Mouse (Mus musculus): ENCODE results near the gene Slc27a3. TPM values are rescaled to one million over a fixed set of nuclear protein-coding genes. Genes with fewer than 3 reads are reported as not detected.
"Not testable (repeated sequence)": the region's sequence is repeated elsewhere in the genome, so short reads cannot be mapped to it uniquely, and the experiment has no call there.

Slc27a3 gene
- total RNA-seq, 2 experiments from 2014 or later: 1.9 to 2.3 TPM

DNA sequence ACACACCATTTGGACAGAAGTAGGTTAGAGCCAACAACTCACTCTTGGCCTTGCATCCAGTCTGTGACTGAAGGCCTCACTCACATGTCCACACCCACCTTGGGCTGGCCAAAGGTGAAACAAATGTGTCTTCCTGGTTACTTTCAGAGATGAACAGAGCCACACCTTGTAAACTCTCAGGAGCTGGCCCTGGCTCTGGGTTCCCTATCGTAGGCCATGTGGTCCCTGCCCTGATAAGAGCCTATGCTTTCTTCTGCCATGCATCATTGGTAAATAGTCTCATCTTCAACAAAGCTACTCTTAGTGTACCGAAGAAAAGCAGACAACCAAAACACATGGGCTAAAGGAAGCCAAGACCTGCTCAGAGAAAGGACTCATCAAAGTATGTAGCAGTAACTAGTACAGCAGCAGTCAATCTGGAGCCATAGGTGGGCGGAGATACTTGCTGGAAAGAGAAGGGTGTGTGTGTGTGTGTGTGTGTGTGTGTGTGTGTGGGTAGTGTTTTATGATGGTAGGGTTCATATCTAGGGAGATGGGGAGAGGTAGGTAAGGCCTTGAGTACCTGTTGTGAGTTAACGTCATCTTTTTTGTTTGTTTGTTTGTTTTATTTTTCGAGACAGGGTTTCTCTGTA is 22.6 kb downstream of the Slc27a3 start:
- no peak for DNase-seq
- intact Hi-C loops (cut with DNase I; ENCODE audit: low total_unique reads): no loop called here

DNA sequence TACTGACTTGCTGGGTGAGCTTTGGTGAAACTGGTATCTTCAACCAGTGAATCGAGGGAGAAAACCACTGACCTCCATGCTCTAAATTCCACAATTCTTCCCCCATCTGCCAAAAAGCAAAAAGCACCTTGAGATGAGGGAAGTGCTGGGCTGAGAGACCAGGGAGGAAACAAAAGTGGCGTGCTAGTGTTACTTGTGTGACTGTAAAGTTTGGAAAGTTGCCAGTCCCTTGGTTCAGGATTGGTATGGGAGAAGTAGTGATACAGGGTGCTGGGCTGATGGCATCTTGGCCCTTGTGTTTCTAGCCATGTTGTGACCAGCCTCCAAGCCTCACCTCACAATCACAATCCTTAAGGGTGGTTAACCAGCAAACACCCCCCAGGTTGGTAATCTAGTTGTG is 27.4 kb downstream of the Slc27a3 start:
- intact Hi-C loops (cut with DNase I; ENCODE audit: low total_unique reads): no loop called here

GRCm38 (mm10) chr3:90361476-90361875 is 28.3 kb downstream of the Slc27a3 start:
- DNase-seq: no peak
- intact Hi-C loops (cut with DNase I; ENCODE audit: low total_unique reads): no loop called here

More for the DNA sequence above, 27.4 kb downstream of the Slc27a3 start:
- no peak for DNase-seq

DNA sequence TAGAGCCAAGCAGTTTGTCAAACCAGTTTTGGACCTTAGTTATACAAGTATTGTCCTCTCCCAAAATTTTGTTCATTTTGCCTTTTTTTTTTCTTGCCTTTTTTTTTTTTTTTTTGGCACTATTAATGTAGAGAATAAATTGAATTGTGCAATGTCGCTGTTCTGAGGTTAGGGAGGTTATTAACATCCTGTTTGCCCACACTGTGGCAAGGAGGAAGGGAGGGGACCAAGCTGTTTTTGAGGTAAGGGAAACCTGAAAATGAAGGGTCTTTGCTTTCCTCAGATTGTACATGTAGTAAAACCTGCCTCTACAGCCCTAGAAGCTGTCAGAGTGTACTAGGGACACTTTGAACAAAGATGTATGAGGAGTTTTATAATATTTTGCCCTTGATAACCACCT is 30.5 kb downstream of the Slc27a3 start:
- intact Hi-C loops (cut with DNase I; ENCODE audit: low total_unique reads): no loop called here
- no peak for DNase-seq

DNA sequence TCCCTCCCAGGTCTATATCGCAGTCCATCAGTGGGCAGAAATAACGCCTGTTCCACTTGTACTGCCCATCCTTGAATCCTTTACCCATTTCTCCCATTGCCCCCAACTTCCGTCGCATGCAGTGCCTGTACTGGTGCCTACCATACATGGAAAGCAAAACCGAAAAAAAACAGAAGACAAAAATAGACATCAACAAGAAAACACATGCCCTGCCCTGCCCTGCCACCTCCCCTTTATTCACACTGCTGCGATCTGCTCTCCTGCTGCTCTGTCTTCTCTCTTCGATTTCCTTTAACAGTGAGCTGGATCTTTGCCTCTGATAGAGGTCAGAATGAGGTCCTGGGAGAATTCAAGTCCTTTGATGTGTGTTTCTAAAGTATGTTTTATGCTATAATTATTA is 31.8 kb downstream of the Slc27a3 start:
- intact Hi-C loops (cut with DNase I; ENCODE audit: low total_unique reads): no loop called here
- DNase-seq: no peak

GRCm38 (mm10) chr3:90347847-90348246 is 41.9 kb downstream of the Slc27a3 start:
- intact Hi-C loops (cut with DNase I; ENCODE audit: low total_unique reads): no loop called here
- DNase-seq: no peak

DNA sequence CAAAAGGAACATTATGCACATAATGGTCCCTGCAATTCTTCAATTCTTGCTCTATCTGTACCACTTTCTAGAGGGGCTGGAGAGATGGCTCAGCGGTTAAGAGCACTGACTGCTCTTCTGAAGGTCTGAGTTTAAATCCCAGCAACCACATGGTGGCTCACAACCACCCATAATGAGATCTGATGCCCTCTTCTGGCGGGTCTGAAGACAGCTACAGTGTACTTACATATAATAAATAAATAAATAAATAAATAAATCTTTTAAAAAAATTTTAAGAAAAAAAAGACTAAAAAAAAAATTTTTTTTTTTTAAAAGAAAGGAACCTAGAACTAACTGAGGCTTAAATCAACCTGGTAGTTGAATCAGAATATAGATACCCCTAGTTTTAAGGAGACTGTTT is 46.9 kb downstream of the Slc27a3 start:
- intact Hi-C loops (cut with DNase I; ENCODE audit: low total_unique reads); DNase-seq: not testable (repeated sequence)

GRCm38 (mm10) chr3:90340177-90340576 is 49.6 kb downstream of the Slc27a3 start:
- intact Hi-C loops (cut with DNase I; ENCODE audit: low total_unique reads): no loop called here
- no peak for DNase-seq

DNA sequence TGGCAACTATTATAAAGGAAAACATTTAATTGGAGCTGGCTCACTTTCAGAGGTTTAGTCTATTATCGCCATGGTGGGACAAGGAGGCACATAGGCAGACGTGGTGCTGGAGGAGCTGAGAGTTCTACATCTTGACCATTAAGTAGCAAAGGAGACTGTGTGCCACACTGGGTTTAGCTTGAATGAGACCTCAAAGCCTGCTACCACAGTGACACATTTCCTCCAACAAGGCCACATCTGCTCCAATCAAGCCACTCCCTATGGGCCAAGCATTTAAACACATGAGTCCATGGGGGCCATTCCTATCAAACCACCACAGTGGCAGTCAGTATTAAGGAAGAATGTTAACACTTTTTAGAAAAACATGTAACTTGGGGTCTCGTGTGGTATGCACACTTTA is 51.5 kb downstream of the Slc27a3 start:
- DNase-seq: no peak
- intact Hi-C loops (cut with DNase I; ENCODE audit: low total_unique reads): no loop called here

GRCm38 (mm10) chr3:90335517-90335916 is 54.2 kb downstream of the Slc27a3 start:
- intact Hi-C loops (cut with DNase I; ENCODE audit: low total_unique reads): no loop called here
- no peak for DNase-seq

Other genes starting within 250 kb of the Slc27a3 start
- gene Rps27, start 176.3 kb downstream of the Slc27a3 start, total RNA-seq (2021): 100 to 1,000 TPM; 889 to 951 TPM
- 10 to 100 TPM; 10.8 to 11.8 TPM for gene Rab13, start 176.2 kb downstream of the Slc27a3 start, total RNA-seq (2021)
- gene Jtb, start 158.3 kb downstream of the Slc27a3 start, total RNA-seq (2021): 10 to 100 TPM; 41.6 to 47.5 TPM
- under 1 TPM; 0.27 to 0.39 TPM for gene Creb3l4, start 146.4 kb downstream of the Slc27a3 start, total RNA-seq (2021)
- 10 to 100 TPM; 57.8 to 62.7 TPM for gene Slc39a1, start 141.8 kb downstream of the Slc27a3 start, total RNA-seq (2021)
- 10 to 100 TPM; 13.5 to 14.1 TPM for gene Crtc2, start 135.8 kb downstream of the Slc27a3 start, total RNA-seq (2021)
- 10 to 100 TPM; 44.8 to 45.3 TPM for gene Dennd4b, start 124.8 kb downstream of the Slc27a3 start, total RNA-seq (2021)
- gene Gatad2b, start 96.8 kb downstream of the Slc27a3 start, total RNA-seq (2021): 10 to 100 TPM; 41.5 to 43.2 TPM
- 10 to 100 TPM; 15.7 to 17.7 TPM for gene Ints3, start 43.7 kb upstream of the Slc27a3 start, total RNA-seq (2021)
- 10 to 100 TPM; 14.9 to 15.6 TPM for gene Npr1, start 75.9 kb upstream of the Slc27a3 start, total RNA-seq (2021)
- gene Ilf2, start 86.2 kb upstream of the Slc27a3 start, total RNA-seq (2021): 10 to 100 TPM; 32.6 to 35.9 TPM
- gene Snapin, start 101.1 kb upstream of the Slc27a3 start, total RNA-seq (2021): 10 to 100 TPM; 57.3 to 59.6 TPM
- gene Chtop, start 119.6 kb upstream of the Slc27a3 start, total RNA-seq (2021): 100 to 1,000 TPM in 1 of 2 experiments, 10 to 100 TPM in 1; 83.3 to 100 TPM
- gene S100a1, start 124.5 kb upstream of the Slc27a3 start, total RNA-seq (2021): 10 to 100 TPM; 53.1 to 61.0 TPM
- gene S100a13, start 124.5 kb upstream of the Slc27a3 start, total RNA-seq (2021): 10 to 100 TPM; 12.9 to 15.4 TPM
- gene S100a14, start 136.9 kb upstream of the Slc27a3 start, total RNA-seq (2021): not detected
- 100 to 1,000 TPM in 1 of 2 experiments, 10 to 100 TPM in 1; 79.5 to 106 TPM for gene S100a16, start 147.3 kb upstream of the Slc27a3 start, total RNA-seq (2021)
- under 1 TPM in 1 of 2 experiments, not detected in 1; 0.45 TPM for gene S100a3, start 170.6 kb upstream of the Slc27a3 start, total RNA-seq (2021)
- gene S100a2, start 200.3 kb upstream of the Slc27a3 start, total RNA-seq (2021): not detected
- gene Gm42674, start 212.0 kb upstream of the Slc27a3 start, total RNA-seq (2021): not detected
- gene S100a4, start 213.8 kb upstream of the Slc27a3 start, total RNA-seq (2021): 10 to 100 TPM; 11.1 to 16.5 TPM
- not detected for gene S100a5, start 218.6 kb upstream of the Slc27a3 start, total RNA-seq (2021)
- 10 to 100 TPM; 69.9 to 95.9 TPM for gene S100a6, start 222.9 kb upstream of the Slc27a3 start, total RNA-seq (2021)